Mouse (Mus musculus) CD4-positive, CD25-positive, alpha-beta regulatory T cell, adult 4 months (primary cell): ENCODE data around the gene Mtmr11. TPM values are rescaled to one million over a fixed set of nuclear protein-coding genes. Genes with fewer than 3 reads are reported as not detected.

Experiments
- ATAC-seq: one replicate; pipeline ENCODE4 v1.8.0; 2017
- polyA plus RNA-seq, 2 experiments: library from polyadenylated mRNA; unstranded; fragments of 100-300 nt; shearing (Covaris generic); gene quantifications; one replicate each; pipeline ENCODE4 v1.2.1; 2017

The Mtmr11 gene
- polyA plus RNA-seq: 1 to 10 TPM; 2.3 to 2.4 TPM

DNA sequence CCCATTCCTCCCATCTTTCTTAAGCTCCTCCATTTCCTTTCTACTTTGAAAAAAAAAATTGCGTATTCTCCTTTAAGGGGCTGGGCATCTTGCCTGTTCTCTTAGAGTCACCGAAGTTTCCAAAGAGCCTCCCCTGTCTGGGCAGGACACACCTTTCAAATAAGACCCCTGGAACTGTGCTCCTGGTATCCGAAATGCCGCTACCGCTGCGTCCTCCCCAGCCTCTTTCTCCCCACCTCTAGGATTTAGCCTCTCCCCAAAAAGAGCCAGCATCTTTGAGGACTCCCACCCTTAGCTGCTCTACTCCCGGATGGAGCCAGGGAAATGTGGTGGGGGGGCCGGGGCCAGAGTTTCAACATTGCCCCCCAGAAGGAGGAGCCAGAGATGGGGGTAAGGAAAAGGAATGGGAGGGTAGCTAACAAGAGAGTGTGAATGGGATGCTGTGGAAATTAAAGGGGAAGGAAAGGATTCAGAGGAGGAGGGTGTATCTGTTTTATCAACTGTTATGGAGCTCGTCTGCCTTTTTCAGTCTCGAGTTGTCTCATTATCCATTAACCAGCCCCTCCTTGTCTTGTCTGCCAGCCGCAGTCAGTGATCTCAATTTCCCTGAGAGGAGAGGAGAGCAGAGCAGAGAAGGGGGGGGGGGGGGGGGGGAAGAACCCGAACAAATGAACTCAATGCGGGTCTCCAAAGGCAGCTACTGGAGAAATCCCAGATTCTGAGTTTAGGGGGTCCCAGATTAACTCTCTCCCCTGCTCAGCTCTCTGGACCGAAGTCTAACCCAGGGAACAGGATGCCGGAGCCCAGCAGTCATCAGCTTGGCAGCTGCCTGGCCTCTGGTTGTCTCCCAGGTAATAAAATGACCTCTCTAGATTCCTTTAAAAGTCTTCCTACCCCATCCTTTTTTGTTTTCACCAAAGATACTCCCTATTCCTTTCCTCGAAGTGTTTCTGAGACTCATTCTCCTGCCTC lies at the start of gene Mtmr11:
Gene Mtmr11, plus strand, starts transcription at position 136 of the 972 bp plus-strand sequence.
- ATAC-seq: peak; percentile 23

- ATAC-seq: no peak
These were observed 48.6 kb upstream of the Mtmr11 start for GRCm38 (mm10) chr3:96113251-96113650.

DNA sequence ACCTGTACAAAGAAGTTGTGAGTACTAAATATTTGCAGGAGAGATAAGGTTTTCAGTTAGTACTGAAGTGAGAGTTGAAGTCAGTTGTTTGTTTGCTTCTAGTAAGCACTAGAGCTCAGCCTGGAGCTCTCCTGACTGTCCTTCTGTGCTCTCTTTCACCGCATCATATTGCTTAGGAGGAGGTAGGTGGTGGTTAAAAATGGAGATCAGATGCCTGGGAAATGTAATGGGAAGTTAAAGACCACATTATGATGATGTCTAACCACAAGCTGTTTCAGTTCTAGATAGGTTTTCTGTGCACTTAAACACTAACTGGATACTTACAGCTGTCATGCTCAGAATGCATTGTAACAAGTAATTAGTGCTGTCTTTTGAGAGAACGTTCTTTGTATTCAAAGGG lies 43.7 kb upstream of the Mtmr11 start:
- no peak for ATAC-seq

- ATAC-seq: no peak
These were observed 43.1 kb upstream of the Mtmr11 start for GRCm38 (mm10) chr3:96118702-96119101.

DNA sequence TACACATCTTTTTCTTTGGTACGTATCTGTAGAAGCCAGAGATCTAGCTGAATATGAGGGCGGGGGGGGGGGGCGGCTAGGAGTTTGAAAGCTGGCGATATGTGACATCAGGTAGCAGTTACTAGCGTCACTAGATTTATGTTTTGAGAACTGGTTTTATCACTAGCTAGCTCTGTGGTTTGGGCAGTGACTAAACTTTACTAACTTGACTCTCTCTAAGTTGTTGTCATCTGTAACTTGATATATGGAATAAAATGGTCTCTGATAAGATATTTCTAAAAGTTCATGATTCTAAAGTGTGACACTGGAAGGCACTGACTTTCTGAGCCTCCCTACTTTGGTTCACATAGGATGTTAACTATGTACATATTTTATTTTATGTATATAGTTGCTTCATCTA lies 37.6 kb upstream of the Mtmr11 start:
- ATAC-seq: no peak

DNA sequence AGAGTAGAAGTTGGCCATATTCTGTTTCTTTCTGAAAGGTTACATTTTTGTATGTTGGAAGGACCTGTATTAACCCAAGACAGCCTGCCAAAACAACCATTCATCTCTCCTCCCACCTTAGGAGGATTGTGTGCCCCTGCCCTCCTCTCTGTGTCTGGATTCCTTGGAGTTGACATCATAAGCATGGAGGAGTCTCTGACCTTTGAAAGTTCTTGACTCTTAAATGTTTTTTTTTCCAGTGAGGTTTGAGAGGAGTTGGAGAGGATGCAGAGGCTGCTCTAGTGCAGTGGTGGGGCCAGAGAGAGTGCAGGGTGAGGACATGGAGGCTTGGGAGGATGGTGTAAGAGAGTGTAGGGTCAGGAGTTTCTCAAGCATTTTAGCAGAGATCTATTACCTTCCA lies 33.7 kb upstream of the Mtmr11 start:
- ATAC-seq: no peak

- ATAC-seq: no peak
These were observed 29.3 kb upstream of the Mtmr11 start for GRCm38 (mm10) chr3:96132478-96132877.

DNA sequence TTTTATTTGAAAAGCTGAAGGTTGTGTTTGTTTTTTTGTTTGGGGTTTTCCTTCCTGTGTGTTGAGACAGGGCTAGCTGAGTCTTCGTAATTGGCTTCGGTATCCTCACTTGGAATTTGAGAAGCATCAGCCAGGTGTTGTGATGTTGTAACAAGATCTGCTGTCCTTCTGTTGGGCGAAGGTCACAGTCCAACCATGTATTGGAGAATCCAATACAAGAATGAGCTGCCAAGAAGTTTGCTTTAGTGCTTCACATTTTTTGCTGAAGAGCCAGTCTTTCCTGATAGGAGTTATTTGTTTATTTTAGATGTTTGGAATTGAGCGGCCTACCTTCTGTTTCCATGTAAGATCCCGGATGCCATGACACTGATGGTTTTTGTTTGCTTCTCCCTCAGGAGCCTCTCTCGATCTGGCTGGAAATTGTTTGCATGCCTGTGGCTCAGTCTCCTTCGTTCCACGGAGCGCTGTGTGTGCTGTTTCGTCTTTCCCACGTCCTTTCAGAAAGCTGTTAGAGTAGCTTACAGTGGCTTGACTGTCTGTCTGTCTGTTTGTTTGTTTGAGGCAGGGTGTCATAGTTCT lies 28.4 kb upstream of the Mtmr11 start:
- ATAC-seq: no peak

DNA sequence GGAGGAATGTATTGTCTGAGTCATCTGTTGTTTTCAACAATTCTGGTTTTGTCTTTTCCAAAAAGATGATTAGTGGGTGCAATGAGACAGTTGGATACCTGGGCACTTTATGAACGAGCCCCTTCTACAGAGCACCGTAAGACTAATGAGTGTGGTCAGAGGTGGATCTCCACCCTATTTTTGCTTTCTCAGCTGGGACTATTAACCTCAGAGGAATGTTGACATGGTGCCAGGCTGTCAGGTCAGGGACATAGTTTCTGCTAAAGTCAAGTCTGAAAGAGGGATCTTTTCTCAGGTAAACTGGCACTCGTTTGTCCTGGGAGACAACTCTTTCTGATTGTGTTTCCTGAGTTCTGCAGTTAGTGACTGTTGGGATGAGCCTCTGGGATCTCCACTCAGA lies 26.8 kb upstream of the Mtmr11 start:
- ATAC-seq: no peak

DNA sequence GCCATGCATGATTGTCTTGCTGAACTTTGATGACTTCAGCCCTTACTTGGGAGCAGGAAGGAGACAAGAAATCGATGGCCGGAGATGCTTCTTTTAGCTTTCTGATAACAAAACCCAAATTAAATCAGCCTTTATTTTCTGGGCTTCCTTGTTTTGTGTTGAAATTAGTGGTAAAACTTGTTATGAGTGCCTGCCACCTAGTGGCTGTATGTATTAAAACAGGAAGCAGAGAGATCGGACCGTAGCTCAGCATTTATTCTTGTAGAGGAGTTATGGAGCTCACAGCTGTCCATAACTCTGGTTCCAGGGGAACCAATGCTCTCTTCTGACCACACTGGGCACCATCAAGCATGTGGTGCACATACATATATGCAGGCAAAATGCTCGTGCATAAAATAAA lies 13.9 kb upstream of the Mtmr11 start:
- ATAC-seq: peak; percentile 87

- no peak for ATAC-seq
These were observed 10.0 kb upstream of the Mtmr11 start for GRCm38 (mm10) chr3:96151836-96152235.

- ATAC-seq: no peak
These were observed 9.2 kb upstream of the Mtmr11 start for GRCm38 (mm10) chr3:96152611-96153010.

- ATAC-seq: no peak
These were observed 6.3 kb upstream of the Mtmr11 start for GRCm38 (mm10) chr3:96155501-96155900.

GRCm38 (mm10) chr3:96159820-96160219 lies 2.0 kb upstream of the Mtmr11 start:
- ATAC-seq: no peak

GRCm38 (mm10) chr3:96160222-96160802 lies 1.5 kb upstream of the Mtmr11 start:
- peak; percentile 27 for ATAC-seq

DNA sequence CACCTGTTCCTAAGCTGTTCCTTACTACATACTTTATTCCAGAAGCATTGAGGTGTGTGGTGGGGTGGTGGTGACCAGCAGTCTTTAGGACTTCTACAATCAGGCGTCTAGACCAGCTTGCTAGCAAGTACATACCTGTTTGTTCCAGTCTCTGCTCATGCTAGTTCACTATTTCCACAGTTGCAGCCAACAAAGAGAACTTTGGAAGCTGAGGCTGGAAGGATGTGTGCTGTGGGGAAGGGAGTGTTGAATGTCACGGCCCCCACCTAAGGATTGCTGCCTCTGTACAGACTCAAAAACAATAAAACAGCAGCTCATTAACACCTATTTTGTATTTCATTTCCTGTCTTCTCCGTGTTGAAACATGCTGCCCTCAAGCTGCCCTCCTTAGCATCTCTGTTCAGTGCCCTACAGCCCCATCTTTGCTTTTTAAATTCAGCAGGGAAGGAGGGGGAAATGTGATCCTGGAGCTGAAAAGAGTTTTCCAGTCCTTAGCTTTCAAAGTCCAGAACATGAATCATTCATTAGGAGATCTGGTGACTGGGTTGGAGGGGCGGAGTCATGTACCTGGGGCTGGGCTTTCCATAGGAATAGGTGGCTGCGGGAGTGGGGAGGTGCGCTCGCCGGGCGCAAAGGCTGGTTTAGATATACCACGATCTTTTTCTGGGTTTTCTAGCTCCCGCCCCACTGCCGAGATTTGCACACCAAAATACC lies 844 bp upstream of the Mtmr11 start:
- ATAC-seq: peak; percentile 71

DNA sequence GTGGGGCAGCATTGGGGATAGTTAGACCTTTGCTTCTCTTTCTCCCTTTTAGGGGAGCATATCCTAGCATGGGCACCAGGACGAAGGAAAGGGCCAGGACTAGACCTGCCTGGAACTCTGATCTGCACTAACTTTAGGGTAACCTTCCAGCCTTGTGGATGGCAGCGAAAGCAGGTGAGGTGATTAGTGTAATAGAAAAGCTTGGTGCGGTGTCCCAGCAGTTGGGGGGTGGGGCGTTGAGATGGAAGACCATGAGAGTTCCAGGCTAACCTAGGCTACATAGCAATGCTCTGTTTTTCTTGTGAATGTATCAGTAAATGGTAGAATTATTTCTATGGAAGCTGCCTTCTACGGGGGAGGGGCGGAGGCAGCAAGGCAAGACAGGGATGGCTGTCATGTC lies 1.2 kb downstream of the Mtmr11 start:
- ATAC-seq: no peak

DNA sequence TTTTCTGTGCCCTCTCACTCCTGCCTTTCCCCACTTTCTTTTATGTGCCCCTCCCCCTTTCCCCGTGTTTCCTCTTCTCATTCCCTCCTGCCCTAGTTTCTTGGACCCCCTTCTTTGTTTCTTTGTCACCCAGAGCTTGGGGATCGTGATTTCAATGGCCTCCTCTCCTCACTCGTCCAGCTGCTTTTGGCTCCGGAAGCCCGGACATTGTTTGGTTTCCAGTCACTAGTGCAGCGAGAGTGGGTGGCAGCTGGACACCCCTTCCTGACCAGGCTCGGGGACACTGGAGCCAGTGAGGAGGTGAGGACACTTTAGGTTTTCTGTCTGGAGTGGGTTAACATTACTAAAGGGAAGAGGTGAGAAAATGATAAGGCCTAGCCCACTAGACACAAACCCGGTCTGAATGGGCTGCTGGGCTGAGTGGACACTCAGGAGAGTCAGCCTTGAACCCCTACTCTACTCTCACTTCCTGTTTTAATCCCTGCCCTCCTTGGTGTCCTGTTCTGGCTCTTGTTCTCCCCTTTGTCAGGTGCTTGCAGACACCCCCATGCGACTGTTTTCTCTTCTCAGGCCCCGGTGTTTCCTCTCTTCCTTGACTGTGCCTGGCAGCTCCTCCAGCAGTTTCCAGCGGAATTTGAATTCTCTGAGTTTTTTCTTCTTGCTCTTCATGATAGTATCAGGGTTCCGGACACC lies 6.8 kb downstream of the Mtmr11 start:
- no peak for ATAC-seq

GRCm38 (mm10) chr3:96170276-96170675 lies 8.5 kb downstream of the Mtmr11 start:
- ATAC-seq: no peak

GRCm38 (mm10) chr3:96170976-96171545 lies 9.3 kb downstream of the Mtmr11 start:
- ATAC-seq: no peak

- no peak for ATAC-seq
These were observed 9.9 kb downstream of the Mtmr11 start for GRCm38 (mm10) chr3:96171583-96172196.
